Mouse (Mus musculus): Measurements from ENCODE around the gene Slc37a3.

- no peak for TF ChIP-seq GATA1 (IDR thresholded peaks at IDR 0.05; ENCODE audit: borderline replicate concordance, low read length)
- no peak for TF ChIP-seq FLI1 (IDR thresholded peaks at IDR 0.05; ENCODE audit: low read length)
Observed at GRCm38 (mm10) chr6:39284836-39285235, 92.6 kb downstream of the Slc37a3 start.
